Mouse (Mus musculus): ENCODE results near the gene Hist2h2aa1. TPM values are rescaled to one million over a fixed set of nuclear protein-coding genes. Genes with fewer than 3 reads are reported as not detected.

The Hist2h2aa1 gene
- polyA plus RNA-seq, 1 experiment, result 127 TPM

DNA sequence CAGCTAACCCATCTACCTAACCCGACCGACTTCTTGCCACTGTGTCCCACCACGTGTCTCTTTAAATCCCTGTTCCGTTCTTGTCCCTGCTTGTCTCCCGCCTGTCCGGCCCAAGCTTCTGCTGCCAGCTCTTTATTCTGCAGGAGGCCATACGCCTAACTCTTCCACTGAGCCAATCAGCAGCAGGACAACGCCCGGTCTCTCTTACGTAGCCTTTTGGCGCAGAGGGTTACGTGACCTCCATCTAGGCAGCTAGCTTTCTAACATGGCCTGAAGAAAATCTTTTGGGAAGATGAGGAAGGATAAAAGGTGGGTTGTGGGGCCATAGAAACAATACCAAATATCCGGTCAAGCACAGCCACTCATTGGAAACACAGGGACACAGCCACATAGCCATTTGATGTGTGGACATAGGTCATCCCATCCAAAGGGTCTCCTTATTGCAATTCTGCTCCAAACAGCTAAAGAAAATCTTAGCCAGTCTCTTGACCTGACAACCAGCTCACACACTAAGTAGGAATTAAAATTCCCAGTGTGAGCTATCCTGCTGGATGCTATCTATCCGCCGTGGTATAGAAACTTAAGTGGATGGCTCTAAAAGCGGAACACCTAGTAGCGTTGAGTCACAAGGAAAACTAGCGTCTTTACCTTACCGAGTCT, 17.0 kb downstream of the Hist2h2aa1 start:
- DNase-seq, result peak; percentile 89 to 96
- Histone ChIP-seq H3K4me3 (replicated peaks; ENCODE audit: insufficient read depth, low read depth, low read length) (peak overlapping the region; percentile 72), H3K4me1 (ENCODE audit: control insufficient read depth, insufficient read depth, low read length) (peaks cover 3% of the 10 kb centered on the region; the same call in 1 of the 2 replicates), H3K27me3 (ENCODE audit: control insufficient read depth, insufficient read depth, low read length) (no peaks in the 10 kb centered on the region), H3K27ac (ENCODE audit: insufficient read depth, low read length) (peak overlapping the region; percentile 91)
- TF ChIP-seq CTCF (IDR thresholded peaks at IDR 0.05; ENCODE audit: borderline replicate concordance, insufficient read depth, low read depth, low read length) (no peak), POLR2A (IDR thresholded peaks at IDR 0.05; ENCODE audit: borderline replicate concordance, insufficient read depth, low read length) (peak; percentile 80; the same call in 1 of the 2 replicates)
- under 1% methylated on average over 19 of the region's 19 CpGs for WGBS

DNA sequence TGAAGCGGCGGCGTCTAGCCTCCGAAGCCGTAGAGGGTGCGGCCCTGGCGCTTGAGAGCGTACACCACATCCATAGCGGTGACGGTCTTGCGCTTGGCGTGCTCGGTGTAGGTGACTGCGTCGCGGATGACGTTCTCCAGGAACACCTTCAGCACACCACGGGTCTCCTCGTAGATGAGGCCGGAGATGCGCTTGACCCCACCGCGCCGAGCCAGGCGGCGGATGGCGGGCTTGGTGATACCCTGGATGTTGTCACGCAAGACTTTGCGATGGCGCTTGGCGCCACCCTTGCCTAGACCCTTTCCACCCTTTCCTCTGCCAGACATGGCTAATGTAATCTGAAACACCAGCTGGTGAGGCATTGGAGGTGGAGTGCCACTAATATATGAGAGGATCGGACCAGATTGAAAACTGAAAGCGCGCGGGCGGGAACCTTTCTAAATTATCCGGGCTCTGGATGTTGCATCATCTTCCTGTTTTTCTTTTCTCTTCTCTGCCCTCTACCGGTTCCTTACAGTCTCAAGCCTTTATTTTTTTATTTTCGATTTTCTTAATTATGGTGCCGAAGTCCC, 17.8 kb downstream of the Hist2h2aa1 start, which contains the start of gene Hist2h4:
TSS of gene Hist2h4 (minus strand) at position 333 of the 572 bp plus-strand sequence.
- under 1% methylated on average over 40 of the region's 40 CpGs for WGBS
- TF ChIP-seq POLR2A (IDR thresholded peaks at IDR 0.05; ENCODE audit: borderline replicate concordance, insufficient read depth, low read length), result peak; percentile 100
- no peak; the same call in 1 of the 2 replicates for TF ChIP-seq CTCF (IDR thresholded peaks at IDR 0.05; ENCODE audit: borderline replicate concordance, insufficient read depth, low read depth, low read length)

DNA sequence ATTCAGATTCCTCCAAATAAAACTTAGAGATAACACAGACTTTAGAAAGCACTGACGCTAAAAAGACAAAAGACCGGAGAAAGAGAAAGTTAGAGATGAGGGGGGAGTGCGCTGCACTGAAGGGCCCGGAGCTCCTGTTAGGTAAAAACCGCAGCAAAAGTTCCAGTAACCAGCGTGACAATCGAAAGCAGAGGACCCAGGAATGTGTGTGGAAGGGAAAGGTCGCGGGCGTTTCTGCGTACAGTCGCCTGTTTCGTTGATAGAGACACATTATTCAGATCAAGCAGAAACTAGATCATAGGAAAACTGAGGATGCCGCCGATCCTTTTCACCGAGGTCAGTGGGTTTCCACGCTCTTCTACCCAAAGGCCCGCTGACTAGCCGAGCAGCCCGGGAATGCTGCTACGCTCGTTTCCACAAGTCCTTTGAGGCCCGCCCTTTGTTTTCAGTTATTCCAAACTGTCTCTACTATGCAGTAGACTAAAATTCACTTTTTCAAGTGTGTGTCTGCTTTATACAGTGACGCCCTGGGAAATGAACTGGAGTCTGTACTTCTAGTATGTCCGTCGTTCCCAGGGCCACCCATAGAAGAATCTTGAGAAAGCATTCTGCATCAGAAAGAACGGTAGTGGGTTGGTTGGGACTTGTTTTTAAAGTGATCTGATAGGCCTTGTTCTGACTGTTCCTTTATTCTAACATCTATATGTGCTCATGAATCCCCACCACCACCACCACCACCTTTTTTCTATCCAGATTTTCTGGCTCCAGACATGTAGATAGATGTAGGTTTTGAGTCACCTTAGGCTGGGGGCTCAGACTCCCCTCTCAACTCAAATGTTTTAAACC, 18.5 kb downstream of the Hist2h2aa1 start:
- Histone ChIP-seq H3K4me1 (ENCODE audit: control insufficient read depth, insufficient read depth, low read length) (peaks cover 6% of the 10 kb centered on the region; the same call in 1 of the 2 replicates), H3K4me3 (replicated peaks; ENCODE audit: insufficient read depth, low read depth, low read length) (peak overlapping the region; percentile 53), H3K27me3 (ENCODE audit: control insufficient read depth, insufficient read depth, low read length) (no peaks in the 10 kb centered on the region), H3K27ac (ENCODE audit: insufficient read depth, low read length) (peak overlapping the region; percentile 86)
- peak in 1 of 2 experiments; percentile 70 for DNase-seq
- TF ChIP-seq CTCF (IDR thresholded peaks at IDR 0.05; ENCODE audit: borderline replicate concordance, insufficient read depth, low read depth, low read length) (no peak), POLR2A (IDR thresholded peaks at IDR 0.05; ENCODE audit: borderline replicate concordance, insufficient read depth, low read length) (no peak)
- whole genome bisulfite sequencing, result 1% methylated on average over 27 of the region's 27 CpGs

More for the DNA sequence above, 17.8 kb downstream of the Hist2h2aa1 start, which contains the start of gene Hist2h4:
- peak within 1 kb of the TSS; percentile 91 for H3K27ac ChIP-seq (ENCODE audit: insufficient read depth, low read length)
- no peaks in the 10 kb centered on the region for H3K27me3 ChIP-seq (ENCODE audit: control insufficient read depth, insufficient read depth, low read length)
- H3K4me1 ChIP-seq (ENCODE audit: control insufficient read depth, insufficient read depth, low read length), result peaks cover 6% of the 10 kb centered on the region; the same call in 1 of the 2 replicates
- peak; percentile 98 to 99 for DNase-seq
- peak within 1 kb of the TSS; percentile 72 for H3K4me3 ChIP-seq (replicated peaks; ENCODE audit: insufficient read depth, low read depth, low read length)

DNA sequence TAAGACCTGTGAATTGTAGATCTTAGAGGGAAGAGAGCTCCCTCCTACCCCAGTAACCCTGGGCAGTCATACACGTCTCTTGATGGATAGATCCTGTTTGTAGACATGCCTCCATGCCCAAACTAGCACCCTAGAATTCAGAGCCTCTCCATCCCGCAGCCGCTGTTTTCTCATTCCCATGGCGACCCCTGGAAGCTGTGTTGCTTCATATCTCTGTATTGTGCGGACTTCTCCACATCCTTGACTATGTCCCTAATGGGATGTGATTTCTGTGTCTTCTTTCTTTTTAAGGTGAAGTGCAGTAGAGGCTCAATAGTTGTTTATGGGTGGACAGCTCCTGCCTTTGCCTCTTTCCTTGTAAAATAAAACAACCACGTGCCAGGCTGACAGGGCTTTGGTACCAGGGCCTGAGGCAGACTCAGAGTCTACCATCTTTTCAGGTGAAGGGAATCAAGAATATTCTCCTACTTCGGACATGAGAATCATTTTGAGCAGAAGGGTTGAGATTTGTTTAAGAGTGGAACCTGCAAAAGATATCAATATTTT, 19.2 kb downstream of the Hist2h2aa1 start:
- DNase-seq, result peak in 1 of 2 experiments; percentile 31
- Histone ChIP-seq H3K27ac (ENCODE audit: insufficient read depth, low read length) (peak overlapping the region; percentile 63; the same call in 1 of the 2 replicates), H3K4me3 (replicated peaks; ENCODE audit: insufficient read depth, low read depth, low read length) (no peak overlapping the region), H3K4me1 (ENCODE audit: control insufficient read depth, insufficient read depth, low read length) (peaks cover 6% of the 10 kb centered on the region; the same call in 1 of the 2 replicates), H3K27me3 (ENCODE audit: control insufficient read depth, insufficient read depth, low read length) (no peaks in the 10 kb centered on the region)
- WGBS, result 52% methylated on average over 7 of the region's 7 CpGs
- TF ChIP-seq POLR2A (IDR thresholded peaks at IDR 0.05; ENCODE audit: borderline replicate concordance, insufficient read depth, low read length) (no peak), CTCF (IDR thresholded peaks at IDR 0.05; ENCODE audit: borderline replicate concordance, insufficient read depth, low read depth, low read length) (no peak)

DNA sequence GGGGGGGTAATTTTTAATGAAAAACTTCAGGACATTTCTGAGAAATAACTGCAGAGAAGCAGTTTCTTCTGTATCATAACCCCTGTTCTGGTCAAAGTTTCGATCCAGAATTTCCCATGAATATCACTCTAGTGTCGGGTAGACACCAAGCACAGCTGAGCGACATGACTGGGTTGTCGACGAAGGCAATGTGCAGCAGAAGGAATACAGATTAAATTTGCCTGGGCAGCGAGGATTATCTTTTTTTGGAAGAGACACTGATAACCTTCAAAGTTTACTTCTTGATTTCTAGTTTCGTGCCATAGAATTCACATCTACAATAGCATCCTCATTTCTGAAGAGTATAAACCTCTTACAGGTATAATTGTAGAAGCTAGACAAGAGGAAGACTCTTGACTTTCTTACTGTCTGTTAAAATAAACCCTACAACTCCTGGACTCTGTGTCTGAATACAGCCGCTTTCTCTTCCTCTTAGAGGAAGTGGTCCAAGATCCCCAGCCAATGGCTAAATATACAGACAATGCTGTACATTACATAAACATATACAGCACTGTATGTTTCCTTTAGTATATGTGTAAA, 20.9 kb downstream of the Hist2h2aa1 start:
- H3K4me3 ChIP-seq (replicated peaks; ENCODE audit: insufficient read depth, low read depth, low read length), result no peak overlapping the region
- no peak for DNase-seq
- WGBS, result 93% methylated on average over 8 of the region's 8 CpGs
- TF ChIP-seq CTCF (IDR thresholded peaks at IDR 0.05; ENCODE audit: borderline replicate concordance, insufficient read depth, low read depth, low read length) (no peak), POLR2A (IDR thresholded peaks at IDR 0.05; ENCODE audit: borderline replicate concordance, insufficient read depth, low read length) (no peak)
- no peak overlapping the region for H3K27ac ChIP-seq (ENCODE audit: insufficient read depth, low read length)
- H3K27me3 ChIP-seq (ENCODE audit: control insufficient read depth, insufficient read depth, low read length), result no peaks in the 10 kb centered on the region
- peaks cover 6% of the 10 kb centered on the region; the same call in 1 of the 2 replicates for H3K4me1 ChIP-seq (ENCODE audit: control insufficient read depth, insufficient read depth, low read length)

DNA sequence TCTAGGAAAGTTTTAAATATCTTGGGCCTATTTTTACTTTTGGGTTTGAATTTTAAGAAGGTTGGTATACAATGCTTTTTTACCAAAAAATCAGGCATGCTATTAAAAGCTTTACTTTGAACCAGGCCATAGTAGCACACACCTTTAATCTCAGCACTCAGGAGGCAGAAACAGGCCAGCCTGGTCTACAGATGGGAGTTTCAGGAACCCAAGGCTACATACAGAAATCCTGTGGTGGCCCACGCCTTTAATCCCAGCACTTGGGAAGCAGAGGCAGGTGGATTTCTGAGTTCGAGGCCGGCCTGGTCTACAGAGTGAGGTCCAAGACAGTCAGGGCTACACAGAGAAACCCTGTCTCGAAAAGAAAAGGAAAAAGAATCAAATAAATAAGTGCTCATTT, 22.2 kb downstream of the Hist2h2aa1 start:
- no peak for DNase-seq
- TF ChIP-seq POLR2A (IDR thresholded peaks at IDR 0.05; ENCODE audit: borderline replicate concordance, insufficient read depth, low read length), result no peak
- TF ChIP-seq CTCF (IDR thresholded peaks at IDR 0.05; ENCODE audit: borderline replicate concordance, insufficient read depth, low read depth, low read length), result no peak
- 80% methylated on average over 4 of the region's 4 CpGs for WGBS
- no peak overlapping the region for H3K4me3 ChIP-seq (replicated peaks; ENCODE audit: insufficient read depth, low read depth, low read length)
- no peak overlapping the region for H3K27ac ChIP-seq (ENCODE audit: insufficient read depth, low read length)
- H3K4me1 ChIP-seq (ENCODE audit: control insufficient read depth, insufficient read depth, low read length), result peaks cover 6% of the 10 kb centered on the region; the same call in 1 of the 2 replicates
- H3K27me3 ChIP-seq (ENCODE audit: control insufficient read depth, insufficient read depth, low read length), result no peaks in the 10 kb centered on the region

All from cerebellum, adult 2 months (tissue).